Mouse (Mus musculus) retina, postnatal 1 day (tissue): Measurements from ENCODE around the gene Rpl36-ps4.

ENCODE experiments used
- DNase-seq: peaks from one replicate; pipeline ENCODE4 v3.0.0-alpha.2; 2012

Gene Rpl36-ps4

DNA sequence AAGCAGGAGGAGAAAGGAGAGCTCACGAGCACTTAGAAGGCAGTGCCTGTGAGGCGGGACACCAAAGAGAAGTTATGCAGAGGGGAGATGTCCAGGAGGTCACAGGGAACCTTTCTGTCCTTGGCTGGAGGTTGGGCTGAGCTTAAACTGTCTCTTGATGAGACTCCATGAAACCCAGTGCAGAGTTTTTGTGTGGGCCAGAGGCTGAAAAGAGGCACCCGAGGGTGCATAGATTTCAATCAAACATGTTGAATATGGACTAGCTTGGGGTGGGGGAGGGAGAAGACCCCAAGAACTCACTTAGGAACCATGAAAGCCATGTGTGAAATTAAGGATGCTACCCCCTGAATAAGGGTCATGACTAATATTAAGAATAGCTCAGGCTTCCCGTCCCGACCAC is at the start of gene Rpl36-ps4:
Gene Rpl36-ps4, plus strand, starts transcription at position 301 of the 400 bp plus-strand sequence.
- DNase-seq = no peak

DNA sequence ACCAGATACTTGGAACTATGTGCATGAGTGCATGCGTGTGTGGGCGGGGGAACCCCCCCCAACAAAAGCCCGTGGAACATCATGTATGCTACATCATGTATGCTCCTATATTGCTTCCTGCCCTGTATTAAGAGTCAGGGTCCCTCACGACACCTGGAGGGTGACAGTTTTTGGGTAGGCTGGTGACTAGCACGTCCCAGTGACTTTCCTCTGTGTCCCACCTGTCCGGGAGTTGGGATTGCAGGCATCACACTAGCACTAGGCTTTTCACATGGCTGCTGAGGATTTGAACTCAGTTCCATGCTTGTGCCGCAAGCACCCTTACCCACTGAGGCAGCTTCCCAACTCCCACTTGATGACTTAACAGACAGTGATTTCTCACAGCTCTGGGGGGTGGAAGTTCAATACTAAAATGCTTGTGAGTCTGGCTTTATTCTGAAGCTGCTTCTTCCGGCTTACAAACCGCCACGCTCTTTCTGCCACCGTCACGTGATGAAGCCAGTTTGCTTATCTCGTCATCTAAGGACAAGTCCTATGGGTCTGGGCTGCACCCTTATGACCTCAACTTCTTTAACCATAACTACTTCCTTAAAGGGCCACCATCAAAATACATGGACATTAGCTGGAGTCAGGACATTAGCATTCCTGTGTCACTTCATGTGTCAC is 49.2 kb upstream of the Rpl36-ps4 start:
- no peak for DNase-seq

DNA sequence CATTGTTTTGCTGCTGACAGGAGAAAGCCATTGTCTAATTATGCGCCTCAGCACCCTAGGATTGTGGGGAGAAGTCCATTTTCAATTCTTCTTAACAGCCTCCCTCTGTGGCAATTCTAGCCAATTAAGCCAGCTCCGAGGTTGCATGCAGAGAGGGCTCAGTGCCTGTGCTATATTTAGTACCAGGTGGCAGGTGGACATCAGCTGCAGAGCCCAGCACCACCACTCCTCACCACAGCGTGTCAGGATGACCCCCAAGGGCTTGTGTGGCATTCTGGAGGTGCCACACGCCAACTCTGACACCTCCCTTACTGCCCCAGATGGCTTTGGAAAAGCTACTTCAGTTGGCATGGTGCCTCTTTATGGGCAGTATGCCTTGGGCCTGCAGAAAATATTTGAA is 48.5 kb upstream of the Rpl36-ps4 start:
- peak; percentile 46 for DNase-seq

DNA sequence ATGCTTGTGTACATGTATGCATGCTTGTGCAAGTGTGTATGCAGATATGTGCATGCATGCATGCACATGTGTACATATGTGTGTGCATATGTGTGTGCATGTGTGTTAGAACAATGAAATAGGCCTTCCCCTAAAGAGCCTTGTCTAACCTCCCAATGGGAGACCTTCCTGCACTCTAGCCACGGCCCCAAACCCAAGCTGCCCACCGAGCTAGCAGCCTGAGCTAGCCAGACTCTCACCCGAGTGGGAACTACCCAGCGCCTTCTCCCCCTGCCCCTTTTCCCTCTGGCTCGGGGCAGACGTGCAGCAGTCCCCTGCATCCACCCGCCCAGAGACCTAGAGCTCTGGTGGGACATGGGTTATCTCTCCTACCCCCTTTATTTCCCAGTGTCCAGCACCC is 47.3 kb upstream of the Rpl36-ps4 start:
- no peak for DNase-seq

DNA sequence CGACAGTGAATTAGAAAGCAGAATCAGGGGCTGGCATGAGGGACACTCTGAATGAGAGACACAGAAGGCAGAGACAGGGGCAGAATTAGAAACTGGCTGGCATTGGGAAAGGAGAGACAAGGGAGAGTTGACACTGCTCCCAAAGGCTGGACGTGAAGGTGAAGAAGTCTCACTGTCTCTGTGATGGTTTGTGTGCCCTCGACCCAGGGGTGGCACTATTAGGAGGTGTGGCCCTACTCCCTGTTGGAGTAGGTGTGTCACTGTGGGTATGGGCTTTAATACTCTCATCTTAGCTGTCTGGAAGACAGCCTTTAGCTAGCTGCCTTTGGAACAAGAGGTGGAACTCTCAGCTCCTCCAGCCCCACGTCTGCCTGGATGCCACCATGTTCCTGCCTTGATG is 46.8 kb upstream of the Rpl36-ps4 start:
- DNase-seq = no peak

DNA sequence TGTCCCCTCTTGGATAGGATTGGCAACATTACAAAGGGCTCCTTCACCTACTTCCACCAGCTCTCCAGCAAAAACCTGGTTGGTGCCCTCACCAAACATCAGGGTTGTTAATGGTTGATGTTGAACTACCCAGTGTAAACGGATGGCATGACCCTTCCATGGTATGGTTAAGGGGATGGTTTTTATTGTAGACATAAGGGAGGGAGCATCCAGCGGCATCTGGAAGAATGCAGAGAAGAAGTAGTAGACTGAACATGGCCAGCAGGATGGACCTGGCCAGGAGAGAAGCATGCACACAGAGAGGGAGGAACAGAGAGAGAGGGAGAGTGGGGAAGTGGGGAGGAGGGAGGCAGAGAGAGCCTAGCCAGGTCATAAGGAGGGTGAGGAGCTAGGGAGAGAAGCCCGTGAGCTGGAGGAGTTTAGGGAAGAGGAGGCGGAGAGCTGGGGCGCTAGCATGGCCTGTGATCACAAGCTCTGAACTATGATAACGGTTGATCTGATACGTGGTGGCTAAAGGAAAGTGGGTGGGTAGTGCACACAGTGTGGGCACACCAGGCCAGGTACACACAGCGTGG is 45.3 kb upstream of the Rpl36-ps4 start:
- no peak for DNase-seq

DNA sequence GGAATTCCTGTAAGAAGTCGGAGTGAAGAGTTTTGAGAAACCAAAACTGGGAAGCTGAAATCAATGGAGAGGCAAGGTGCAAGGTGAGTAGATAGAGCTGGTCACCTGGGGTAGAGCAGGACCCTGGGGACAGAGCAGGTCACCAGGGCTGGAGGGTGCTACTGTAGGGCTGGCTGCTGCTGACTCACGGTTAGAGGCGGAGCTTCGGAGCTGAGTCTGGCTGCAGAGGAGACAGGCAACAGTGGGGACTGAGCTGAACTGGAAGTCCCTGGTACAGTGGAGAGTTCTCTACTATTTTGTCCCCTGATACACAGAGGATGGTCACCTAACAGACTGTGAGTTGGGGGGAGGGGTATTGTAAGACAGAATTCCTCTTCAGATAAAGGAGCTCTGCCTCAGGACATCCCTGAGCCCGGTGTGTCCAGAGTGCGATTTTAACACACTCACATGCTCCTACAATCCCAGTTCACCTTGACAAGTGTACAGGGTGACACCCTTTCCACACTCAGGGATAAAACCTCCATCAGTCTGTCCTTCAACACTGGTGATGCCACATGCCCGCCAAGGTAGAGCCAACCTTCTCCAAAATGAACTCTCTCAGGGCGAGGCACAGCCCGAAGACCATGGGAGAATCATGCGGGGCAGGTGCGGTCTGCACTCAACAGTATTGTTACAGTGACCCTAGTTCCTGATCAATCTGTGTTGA is 44.3 kb upstream of the Rpl36-ps4 start:
- no peak for DNase-seq

DNA sequence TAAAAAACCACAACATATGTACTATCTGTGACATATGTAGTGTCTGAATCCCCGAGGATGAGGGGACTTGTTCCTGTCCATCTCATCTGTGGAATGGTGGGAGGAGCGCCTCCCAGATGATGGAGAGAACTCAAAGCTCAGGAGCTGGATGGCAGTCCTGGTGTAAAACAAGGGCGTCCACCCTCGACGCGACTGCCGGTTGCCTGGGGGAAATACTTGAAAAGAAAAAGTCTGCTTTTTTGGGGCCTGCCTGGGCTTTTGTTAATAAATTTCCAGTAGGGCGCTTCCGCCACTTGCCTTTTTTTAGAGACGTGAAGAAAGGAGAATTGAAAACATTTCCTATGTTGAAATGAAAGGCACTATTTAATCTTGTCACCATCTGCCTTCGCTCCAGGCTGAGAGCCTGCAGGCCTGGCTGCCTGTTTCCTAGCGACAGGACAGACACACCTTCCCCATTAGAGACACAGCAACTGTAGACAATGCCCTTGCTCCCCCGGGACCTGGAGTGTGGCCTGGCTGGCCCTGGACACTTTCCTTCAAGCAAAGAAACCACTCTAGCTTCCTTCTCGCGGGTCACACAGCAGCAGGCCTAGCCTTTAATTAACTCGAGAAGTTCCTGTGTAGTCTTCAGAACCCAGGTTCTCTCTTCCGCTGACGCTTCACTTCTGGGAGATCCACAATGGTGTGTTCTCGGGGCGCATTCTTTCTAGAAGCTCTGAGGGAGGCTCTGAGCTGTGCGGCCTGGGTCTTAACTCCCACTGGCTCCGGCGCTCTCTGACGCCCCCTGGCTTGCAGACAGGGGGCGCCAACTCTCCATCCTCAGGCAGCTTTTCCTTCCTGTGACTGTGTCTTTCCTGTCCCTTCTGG is 43.3 kb upstream of the Rpl36-ps4 start:
- peak; percentile 76 for DNase-seq

DNA sequence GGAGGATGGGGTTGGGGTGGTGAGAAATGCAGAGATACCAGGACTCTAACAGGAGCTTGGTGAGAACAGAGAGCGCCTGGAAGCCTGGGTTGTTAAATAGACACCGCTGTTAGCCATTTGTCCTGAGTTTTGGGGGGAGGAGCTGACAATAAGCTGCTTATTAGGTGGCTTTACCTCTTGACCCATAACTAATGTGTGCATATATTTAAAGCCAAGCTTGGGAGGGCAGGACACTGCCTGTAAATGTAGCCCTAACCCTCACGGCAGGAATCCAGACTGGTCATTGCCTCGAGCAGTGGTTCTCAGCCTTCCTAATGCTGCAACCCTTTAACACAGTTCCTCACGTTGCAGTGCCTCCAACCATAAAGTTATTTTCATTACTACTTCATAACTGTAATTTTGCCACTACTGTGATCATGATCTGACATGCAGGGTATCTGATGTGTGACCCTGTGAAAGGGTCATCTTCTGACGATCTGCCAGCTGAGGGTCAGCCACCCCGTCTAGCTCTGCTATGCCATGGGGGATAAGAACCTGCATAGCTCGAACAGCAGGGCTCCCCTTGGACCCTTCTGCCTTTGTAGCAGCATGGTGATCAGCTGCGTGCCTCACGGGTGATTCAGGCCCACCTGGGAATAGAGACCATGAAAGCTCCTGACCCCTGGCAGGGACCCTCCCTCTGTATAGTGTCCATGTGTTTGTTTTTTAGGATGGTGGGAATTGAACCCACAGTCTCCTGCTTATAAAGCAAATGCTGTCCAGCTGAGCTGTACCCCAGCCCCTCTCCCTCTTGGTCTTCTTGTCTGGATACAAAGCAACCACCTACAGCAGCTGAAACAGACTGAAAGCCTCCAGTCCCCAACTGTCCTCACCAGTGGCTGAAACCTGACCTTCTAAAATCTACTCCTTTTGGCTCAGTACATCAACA is 42.0 kb upstream of the Rpl36-ps4 start:
- DNase-seq = peak; percentile 72

DNA sequence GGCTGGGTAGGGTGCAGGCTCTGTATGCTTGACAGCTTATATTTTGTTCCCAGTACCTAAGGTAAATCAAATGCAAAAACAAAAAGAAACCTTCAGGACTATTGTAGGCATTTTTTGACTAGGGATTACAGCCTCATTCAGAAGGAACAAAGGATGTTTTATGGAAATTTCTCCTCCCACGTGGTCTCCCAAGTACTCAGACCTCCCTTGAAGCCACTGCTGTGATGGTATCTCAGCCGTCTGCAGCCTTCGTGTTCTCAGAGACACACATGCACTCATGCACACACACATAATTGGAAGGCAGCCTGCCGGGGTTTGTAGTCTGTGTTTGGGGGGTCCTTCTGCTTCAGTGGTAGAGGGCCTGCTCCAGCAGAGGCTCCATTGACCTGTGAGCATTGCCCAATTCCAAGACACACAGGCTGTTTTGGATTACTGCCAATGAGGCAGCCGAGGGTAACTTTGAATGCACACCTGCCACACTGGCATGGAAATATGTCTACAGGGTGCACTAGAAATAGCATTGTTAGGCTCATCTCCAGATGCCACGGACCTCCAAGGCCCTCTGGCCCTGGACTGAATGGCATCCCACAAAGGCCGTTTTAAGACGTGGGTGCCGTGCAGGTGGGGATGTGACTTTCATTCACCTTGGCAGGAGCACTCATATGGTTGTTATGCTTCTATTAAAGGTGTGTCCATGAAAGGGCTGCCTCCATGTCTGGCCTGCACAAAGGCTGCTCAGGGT is 41.1 kb upstream of the Rpl36-ps4 start:
- DNase-seq = peak; percentile 72

DNA sequence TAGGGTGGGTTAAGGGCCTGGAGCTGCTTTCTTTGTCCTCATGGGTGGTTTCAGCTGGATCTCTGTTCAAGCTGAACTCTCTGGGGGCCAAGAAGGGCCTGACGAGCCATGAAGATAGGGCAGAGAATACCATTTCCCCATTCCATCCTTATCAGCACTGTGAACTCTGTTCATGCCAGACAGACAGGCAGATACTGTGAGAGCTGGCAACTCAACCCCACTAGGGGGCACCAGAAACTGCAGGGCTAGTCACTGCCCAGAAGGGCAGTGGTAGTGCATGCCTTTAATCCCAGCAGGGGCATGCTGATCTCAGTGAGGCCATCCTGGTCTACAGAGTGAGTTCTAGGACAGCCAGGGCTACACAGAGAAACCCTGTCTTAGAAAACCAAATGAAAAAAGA is 38.2 kb upstream of the Rpl36-ps4 start:
- DNase-seq = peak; percentile 51

DNA sequence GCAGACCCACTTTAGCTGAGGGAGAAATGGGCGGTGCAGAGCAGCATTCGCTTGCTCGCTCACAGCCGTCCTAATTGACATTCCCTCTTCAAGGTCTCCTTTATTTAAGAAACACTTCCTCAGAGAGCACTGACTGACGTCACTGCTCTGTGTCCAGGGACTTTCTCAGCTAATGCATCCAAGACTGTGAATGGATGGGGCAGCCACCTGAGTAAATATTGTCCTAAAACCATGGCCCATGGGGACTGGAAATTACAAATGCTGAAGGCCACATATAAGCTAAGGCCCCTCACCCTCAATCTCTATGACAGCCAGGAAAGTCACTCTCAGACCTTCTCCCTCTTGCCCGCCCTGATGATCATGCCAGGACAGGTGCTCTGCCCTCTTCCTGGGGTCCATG is 23.6 kb upstream of the Rpl36-ps4 start:
- no peak for DNase-seq

DNA sequence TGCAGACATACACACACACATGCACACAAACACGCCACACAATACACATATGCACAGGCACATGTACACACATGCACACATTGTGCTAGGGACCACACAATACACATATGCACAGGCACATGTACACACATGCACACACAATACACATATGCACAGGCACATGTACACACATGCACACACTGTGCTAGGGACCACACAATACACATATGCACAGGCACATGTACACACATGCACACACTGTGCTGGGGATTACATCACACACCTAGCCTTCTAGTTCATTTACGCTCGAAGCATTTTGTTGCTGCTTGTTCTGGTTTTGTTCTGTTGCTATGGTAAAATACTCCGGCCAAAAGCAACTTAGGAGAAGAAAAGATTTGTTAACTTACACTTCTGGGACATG is 20.1 kb upstream of the Rpl36-ps4 start:
- no peak for DNase-seq

DNA sequence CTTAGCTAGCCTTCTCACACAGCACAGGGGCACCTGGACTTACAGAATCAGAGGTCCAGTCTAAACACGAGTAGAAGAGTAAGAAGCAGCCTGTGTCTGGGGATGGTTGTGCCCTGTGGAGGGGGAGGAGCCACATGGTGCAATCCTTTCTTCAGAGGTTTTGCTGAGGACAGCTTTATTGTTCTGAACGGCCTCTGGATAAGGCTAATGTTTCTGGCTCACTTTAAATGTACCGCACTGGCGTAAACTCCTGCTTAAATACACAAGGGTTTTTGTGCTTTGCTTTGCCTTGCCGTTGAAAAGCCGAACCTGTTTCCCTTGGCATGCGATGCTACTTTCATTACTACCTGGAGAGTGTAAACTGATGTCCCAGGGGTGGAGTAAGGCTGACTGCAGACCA is 19.6 kb upstream of the Rpl36-ps4 start:
- DNase-seq = no peak

DNA sequence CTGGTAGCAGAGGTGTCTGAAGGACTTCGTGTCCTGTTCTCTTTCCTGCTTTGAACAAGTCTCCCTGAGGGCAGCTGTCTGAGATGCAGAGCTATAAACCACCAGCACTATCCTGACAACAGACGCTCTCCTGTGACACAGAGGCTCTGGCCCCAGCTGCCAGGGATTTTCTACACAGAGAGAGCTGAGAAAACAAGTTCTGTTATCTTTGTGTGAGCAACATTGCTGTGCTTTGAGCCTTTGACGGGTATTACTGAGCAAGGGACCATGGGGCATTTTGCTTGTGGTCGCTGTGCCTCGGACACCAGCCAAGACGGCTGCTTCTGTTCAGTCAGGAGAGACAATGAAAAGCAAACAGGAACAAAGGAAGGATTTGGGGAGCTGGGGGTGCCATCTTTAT is 17.6 kb upstream of the Rpl36-ps4 start:
- peak; percentile 23 for DNase-seq

DNA sequence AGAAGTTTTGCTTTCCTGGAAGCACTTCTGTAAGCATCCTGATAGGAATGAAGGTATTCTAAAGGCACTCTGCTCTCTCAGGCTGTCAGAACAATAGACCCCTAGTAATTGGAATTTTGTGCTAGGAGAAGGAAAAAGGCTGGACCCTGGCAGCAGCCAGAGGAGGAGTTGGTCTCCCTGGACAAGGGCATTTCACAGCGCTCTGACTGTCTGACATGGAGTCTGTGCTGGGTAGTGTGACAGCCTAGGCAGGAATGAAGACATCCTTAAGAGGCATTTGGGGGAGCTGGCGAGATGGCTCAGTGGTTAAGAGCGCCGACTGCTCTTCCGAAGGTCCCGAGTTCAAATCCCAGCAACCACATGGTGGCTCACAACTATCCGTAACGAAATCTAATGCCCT is 17.1 kb upstream of the Rpl36-ps4 start:
- no peak for DNase-seq

DNA sequence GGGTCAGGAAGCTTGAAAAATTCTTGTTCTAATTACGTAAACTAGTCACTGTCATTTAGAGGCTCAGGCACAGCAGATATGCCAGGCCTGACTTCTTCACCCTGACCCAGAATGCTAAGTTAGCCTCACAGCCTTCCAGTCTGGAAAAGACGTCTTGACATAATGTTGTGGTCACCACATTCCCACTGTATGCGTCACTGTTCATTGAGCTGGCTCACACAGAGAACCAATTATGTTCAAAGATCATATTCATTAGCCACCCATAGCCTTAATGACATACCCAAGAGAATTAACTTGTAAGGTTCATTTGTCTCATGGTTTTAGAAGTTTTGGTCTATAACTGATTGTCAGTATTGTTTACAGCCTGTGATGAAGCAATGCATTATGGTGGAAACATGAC is 5.4 kb upstream of the Rpl36-ps4 start:
- DNase-seq = no peak

DNA sequence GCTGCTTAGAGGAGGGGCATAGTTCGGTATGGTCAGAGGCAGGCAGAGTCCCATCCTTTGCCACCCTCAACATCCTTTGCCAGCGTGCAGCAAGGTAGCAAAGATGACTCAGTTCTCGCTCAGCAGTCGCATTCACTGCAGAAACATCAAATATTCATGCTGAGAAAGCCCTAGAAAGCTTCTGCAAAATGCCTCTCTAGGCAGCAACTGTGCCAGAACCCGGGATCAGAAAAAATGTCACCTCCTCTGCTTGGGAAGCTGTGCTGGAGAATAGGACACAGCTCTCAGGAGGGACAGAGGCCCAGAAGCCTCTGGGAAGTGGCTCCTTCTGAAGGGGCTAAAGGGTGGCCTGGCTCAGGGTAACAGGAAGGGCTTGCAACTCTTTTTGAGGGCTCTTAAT is 2.7 kb upstream of the Rpl36-ps4 start:
- no peak for DNase-seq

DNA sequence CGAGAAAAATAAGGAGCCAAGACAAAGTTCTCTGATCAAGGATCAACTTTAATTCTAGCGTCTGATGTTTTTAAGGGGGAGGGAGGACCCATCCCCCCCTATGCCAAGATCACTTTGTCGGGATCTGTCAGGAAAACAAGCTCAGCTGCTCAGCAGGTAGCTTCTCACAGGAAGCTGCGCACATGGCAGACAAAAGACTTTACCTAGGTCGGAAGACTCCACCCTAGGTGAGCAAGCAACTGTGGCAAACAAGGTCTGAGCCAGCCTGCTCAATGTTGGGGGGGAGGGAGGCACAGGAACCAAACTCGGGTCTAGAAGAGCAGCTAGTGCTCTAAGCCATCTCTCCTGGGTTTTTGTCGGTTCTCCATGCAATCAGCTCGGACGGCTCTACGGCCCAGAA is 13.5 kb downstream of the Rpl36-ps4 start:
- DNase-seq = no peak

DNA sequence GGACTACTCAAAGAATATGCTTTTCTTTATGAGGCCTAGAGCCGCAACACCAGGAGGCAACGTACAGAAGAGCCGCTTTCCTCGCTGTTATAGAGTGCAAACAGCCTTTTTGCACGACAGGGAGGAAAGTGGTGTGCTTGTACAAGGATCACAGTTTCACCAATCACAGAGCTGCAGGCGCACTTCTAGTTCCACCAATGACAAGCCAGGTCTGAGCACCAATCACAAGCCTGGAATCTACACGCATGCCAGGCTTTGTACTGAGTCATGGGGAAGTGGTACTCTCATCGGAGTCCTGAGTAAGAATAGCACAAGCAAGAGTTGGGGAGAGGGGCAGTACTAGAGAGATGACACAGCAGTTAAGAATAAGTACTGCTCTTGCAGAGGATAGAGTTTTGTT is 14.0 kb downstream of the Rpl36-ps4 start:
- DNase-seq = no peak

DNA sequence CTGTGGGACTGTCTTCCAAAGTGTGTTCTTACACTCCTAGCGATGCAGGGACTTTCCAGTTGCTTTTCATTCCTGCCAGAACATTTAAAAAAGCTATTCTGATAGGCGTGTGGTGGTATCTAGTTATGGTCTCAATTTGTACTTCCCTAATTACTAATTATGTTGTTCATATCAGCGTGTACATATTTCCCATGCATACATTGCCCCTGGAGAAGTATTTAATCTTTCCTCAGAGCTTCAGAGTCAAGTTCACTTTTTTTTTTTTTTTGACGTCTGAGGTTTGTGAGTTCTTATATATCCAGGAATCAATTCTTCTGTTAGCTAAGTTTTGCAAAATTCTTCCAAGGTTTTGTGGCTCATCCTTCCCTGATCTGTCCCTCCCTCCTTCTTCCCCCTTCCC is 15.4 kb downstream of the Rpl36-ps4 start:
- DNase-seq = no peak
